Mouse (Mus musculus) embryonic facial prominence, embryonic 14.5 days (tissue): Measurements from ENCODE around the gene Ten1. TPM values are rescaled to one million over a fixed set of nuclear protein-coding genes. Genes with fewer than 3 reads are reported as not detected.

Experiments
- ATAC-seq: fragments of 200-750 bp; cut with Nextera tagmentation; 2 replicates; pipeline ENCODE4 v1.8.0; 2017; ENCODE audit warnings: low read depth, moderate number of reproducible peaks, moderate TSS enrichment
- DNase-seq: peaks from one replicate; pipeline ENCODE4 v3.0.0-alpha.2; 2015; ENCODE audit warnings: low spot score
- H3K27ac ChIP-seq: fragments of 300-500 bp; sonication (generic); replicated peaks from 2 replicates; pipeline ENCODE4 v1.5.1; 2014; ENCODE audit warnings: low read depth, mild to moderate bottlenecking, low read length, moderate library complexity
- H3K27me3 ChIP-seq: fragments of 300-500 bp; sonication (generic); replicated peaks from 2 replicates; pipeline ENCODE4 v1.6.1; 2014; ENCODE audit warnings: low read length; ENCODE audit not compliant: control insufficient read depth, insufficient read depth
- H3K36me3 ChIP-seq: fragments of 300-500 bp; sonication (generic); 2 replicates; pipeline ENCODE4 v1.6.1; 2014; ENCODE audit warnings: low read length, mixed read lengths; ENCODE audit not compliant: control insufficient read depth, insufficient read depth
- H3K4me1 ChIP-seq: fragments of 300-500 bp; sonication (generic); 2 replicates; pipeline ENCODE4 v1.6.1; 2014; ENCODE audit warnings: antibody characterized with exemption, low read length; ENCODE audit not compliant: control insufficient read depth, insufficient read depth
- H3K4me2 ChIP-seq: fragments of 300-500 bp; sonication (generic); 2 replicates; pipeline ENCODE4 v1.6.1; 2014; ENCODE audit warnings: low read depth, mild to moderate bottlenecking, low read length, moderate library complexity, mixed read lengths
- H3K4me3 ChIP-seq: fragments of 300-500 bp; sonication (generic); 2 replicates; pipeline ENCODE4 v1.5.1; 2014; ENCODE audit warnings: low read depth, mild to moderate bottlenecking, low read length
- H3K9ac ChIP-seq: fragments of 300-500 bp; sonication (generic); 2 replicates; pipeline ENCODE4 v1.6.1; 2014; ENCODE audit warnings: low read depth, mild to moderate bottlenecking, low read length, moderate library complexity, mixed read lengths
- H3K9me3 ChIP-seq: fragments of 300-500 bp; sonication (generic); 2 replicates; pipeline ENCODE4 v1.6.1; 2016; ENCODE audit warnings: low read length; ENCODE audit not compliant: control insufficient read depth
- WGBS: fragments of 180-500 bp; shearing (Covaris S2); extraction: QIAGEN DNeasy Blood & Tissue Kit; methylation state at CpG from one replicate; pipeline ENCODE4 v1.1.7; 2014; 5-methylcytosine and 5-hydroxymethylcytosine counted together
- polyA plus RNA-seq: library from polyadenylated mRNA; unstranded; fragments of >200 nt; fragmentation: Nextera tagmentation; extraction: Ambion mirVana; gene quantifications from 2 replicates; pipeline ENCODE4 v1.2.1, GENCODE M21; 2014

The Ten1 gene
- polyA plus RNA-seq, 1 experiment from 2014 or later = 59.8 TPM

GRCm38 (mm10) chr11:116250898-116251297, 52.2 kb downstream of the Ten1 start:
- WGBS = 89% methylated on average over 8 of the region's 8 CpGs
- no peak overlapping the region for H3K27ac ChIP-seq
- no peak overlapping the region for H3K4me3 ChIP-seq
- no peak overlapping the region for H3K4me2 ChIP-seq
- H3K4me1 ChIP-seq = no peaks in the 10 kb centered on the region
- H3K27me3 ChIP-seq = no peaks in the 10 kb centered on the region
- no peak overlapping the region for H3K9ac ChIP-seq
- H3K36me3 ChIP-seq = peaks cover 100% of the 10 kb centered on the region
- DNase-seq (no peak), ATAC-seq (no peak)
- H3K9me3 ChIP-seq = no peaks in the 10 kb centered on the region

GRCm38 (mm10) chr11:116253076-116253600, 54.5 kb downstream of the Ten1 start:
- 81% methylated on average over 3 of the region's 3 CpGs for WGBS
- H3K4me2 ChIP-seq = no peak overlapping the region

GRCm38 (mm10) chr11:116254627-116255026, 56.0 kb downstream of the Ten1 start:
- Histone ChIP-seq H3K9ac (no peak overlapping the region), H3K4me3 (no peak overlapping the region), H3K27me3 (no peaks in the 10 kb centered on the region), H3K36me3 (peaks cover 98% of the 10 kb centered on the region), H3K27ac (no peak overlapping the region), H3K4me2 (no peak overlapping the region), H3K4me1 (no peaks in the 10 kb centered on the region), H3K9me3 (no peaks in the 10 kb centered on the region)
- DNase-seq (no peak), ATAC-seq (no peak)
- WGBS = 79% methylated on average over 9 of the region's 9 CpGs

More at GRCm38 (mm10) chr11:116253076-116253600, 54.5 kb downstream of the Ten1 start:
- Histone ChIP-seq H3K4me3 (no peak overlapping the region), H3K27ac (no peak overlapping the region), H3K27me3 (no peaks in the 10 kb centered on the region), H3K36me3 (peaks cover 100% of the 10 kb centered on the region), H3K9ac (no peak overlapping the region), H3K9me3 (no peaks in the 10 kb centered on the region), H3K4me1 (no peaks in the 10 kb centered on the region)
- DNase-seq (no peak), ATAC-seq (no peak)

- H3K9me3 ChIP-seq = no peaks in the 10 kb centered on the region
- no peak overlapping the region for H3K4me2 ChIP-seq
- DNase-seq (no peak), ATAC-seq (no peak)
- no peak overlapping the region for H3K27ac ChIP-seq
- 86% methylated on average over 21 of the region's 22 CpGs for WGBS
- H3K4me3 ChIP-seq = no peak overlapping the region
- no peaks in the 10 kb centered on the region for H3K4me1 ChIP-seq
- H3K36me3 ChIP-seq = peaks cover 98% of the 10 kb centered on the region
- H3K9ac ChIP-seq = no peak overlapping the region
- no peaks in the 10 kb centered on the region for H3K27me3 ChIP-seq
Measured at GRCm38 (mm10) chr11:116255090-116255981, 56.7 kb downstream of the Ten1 start.

GRCm38 (mm10) chr11:116255982-116256675, 57.5 kb downstream of the Ten1 start:
- Histone ChIP-seq H3K9me3 (no peaks in the 10 kb centered on the region), H3K27ac (no peak overlapping the region), H3K4me2 (no peak overlapping the region), H3K27me3 (no peaks in the 10 kb centered on the region), H3K4me1 (no peaks in the 10 kb centered on the region), H3K9ac (no peak overlapping the region), H3K4me3 (no peak overlapping the region), H3K36me3 (peaks cover 98% of the 10 kb centered on the region)
- DNase-seq = peak; percentile 23
- 81% methylated on average over 9 of the region's 9 CpGs for WGBS
- ATAC-seq = 0 out of 2 replicates have a peak, but pooled peaks have one; percentile 42

- DNase-seq (no peak), ATAC-seq (no peak)
- H3K4me1 ChIP-seq = no peaks in the 10 kb centered on the region
- H3K4me2 ChIP-seq = no peak overlapping the region
- H3K9ac ChIP-seq = no peak overlapping the region
- H3K36me3 ChIP-seq = peaks cover 98% of the 10 kb centered on the region
- WGBS = 96% methylated on average over 8 of the region's 8 CpGs
- H3K27me3 ChIP-seq = no peaks in the 10 kb centered on the region
- no peaks in the 10 kb centered on the region for H3K9me3 ChIP-seq
- no peak overlapping the region for H3K4me3 ChIP-seq
- no peak overlapping the region for H3K27ac ChIP-seq
Measured at GRCm38 (mm10) chr11:116259461-116259860, 60.8 kb downstream of the Ten1 start.

- no peaks in the 10 kb centered on the region for H3K4me1 ChIP-seq
Measured at GRCm38 (mm10) chr11:116260259-116260658, 61.6 kb downstream of the Ten1 start.

More at GRCm38 (mm10) chr11:116260259-116260658, 61.6 kb downstream of the Ten1 start:
- Histone ChIP-seq H3K9me3 (no peaks in the 10 kb centered on the region), H3K27ac (no peak overlapping the region), H3K36me3 (peaks cover 97% of the 10 kb centered on the region), H3K4me3 (no peak overlapping the region), H3K4me2 (no peak overlapping the region), H3K27me3 (no peaks in the 10 kb centered on the region), H3K9ac (no peak overlapping the region)
- DNase-seq (no peak), ATAC-seq (0 out of 2 replicates have a peak, but pooled peaks have one; percentile 41)
- 80% methylated on average over 7 of the region's 7 CpGs for WGBS
